Mouse (Mus musculus) forebrain, embryonic 15.5 days (tissue): ENCODE data around the gene Olfr1057. TPM values are rescaled to one million over a fixed set of nuclear protein-coding genes. Genes with fewer than 3 reads are reported as not detected.
"Not testable (repeated sequence)": the region's sequence is repeated elsewhere in the genome, so short reads cannot be mapped to it uniquely, and the experiment has no call there.

ENCODE experiments used
- ATAC-seq: fragments of 200-750 bp; cut with Nextera tagmentation; replicated peaks from 2 replicates; pipeline ENCODE4 v1.8.0; 2017; ENCODE audit warnings: mild to moderate bottlenecking, moderate TSS enrichment, moderate library complexity
- H3K27ac ChIP-seq: fragments of 300-500 bp; sonication (generic); replicated peaks from 2 replicates; pipeline ENCODE4 v1.5.1; 2015; ENCODE audit warnings: mild to moderate bottlenecking, inconsistent platforms
- H3K27me3 ChIP-seq: fragments of 300-500 bp; sonication (generic); 2 replicates; pipeline ENCODE4 v1.6.1; 2015; ENCODE audit warnings: inconsistent platforms
- H3K36me3 ChIP-seq: fragments of 300-500 bp; sonication (generic); 2 replicates; pipeline ENCODE4 v1.6.1; 2015; ENCODE audit warnings: mild to moderate bottlenecking, inconsistent platforms
- H3K4me1 ChIP-seq: fragments of 300-500 bp; sonication (generic); 2 replicates; pipeline ENCODE4 v1.6.1; 2015; ENCODE audit warnings: inconsistent platforms
- H3K4me2 ChIP-seq: fragments of 300-500 bp; sonication (generic); replicated peaks from 2 replicates; pipeline ENCODE4 v1.6.1; 2015; ENCODE audit warnings: mild to moderate bottlenecking, inconsistent platforms
- H3K4me3 ChIP-seq: fragments of 300-500 bp; sonication (generic); 2 replicates; pipeline ENCODE4 v1.5.1; 2015; ENCODE audit warnings: mild to moderate bottlenecking, inconsistent platforms
- H3K9ac ChIP-seq: fragments of 300-500 bp; sonication (generic); replicated peaks from 2 replicates; pipeline ENCODE4 v1.6.1; 2015; ENCODE audit warnings: mild to moderate bottlenecking, inconsistent platforms
- H3K9me3 ChIP-seq: fragments of 300-500 bp; sonication (generic); 2 replicates; pipeline ENCODE4 v1.6.1; 2016; ENCODE audit warnings: inconsistent platforms
- WGBS: fragments of 180-500 bp; shearing (Covaris S2); methylation state at CpG from one replicate; pipeline ENCODE4 v1.1.7; 2015; ENCODE audit warnings: mixed read lengths; 5-methylcytosine and 5-hydroxymethylcytosine counted together
- polyA plus RNA-seq: library from polyadenylated mRNA; unstranded; fragments of >200 nt; fragmentation: Nextera tagmentation; extraction: Ambion mirVana; gene quantifications from 2 replicates; pipeline ENCODE4 v1.2.1, GENCODE M21; 2015

The Olfr1057 gene
- not detected in 2 replicates for polyA plus RNA-seq

GRCm38 (mm10) chr2:86378293-86378692 lies at the start of gene Olfr1057:
TSS of gene Olfr1057 (minus strand) at chr2:86378393.
- H3K4me2 ChIP-seq = no peak within 1 kb of the TSS

GRCm38 (mm10) chr2:86426649-86427048 lies 48.5 kb upstream of the Olfr1057 start, which contains the start of gene Olfr1062:
TSS of gene Olfr1062 (minus strand) at chr2:86426749.
- not testable (repeated sequence) for ATAC-seq

More at GRCm38 (mm10) chr2:86378293-86378692, at the start of gene Olfr1057:
- H3K4me3 ChIP-seq = no peak within 1 kb of the TSS
- no peak for ATAC-seq
- no peaks in the 10 kb centered on the region for H3K27me3 ChIP-seq
- no peaks in the 10 kb centered on the region for H3K4me1 ChIP-seq
- no peak within 1 kb of the TSS for H3K27ac ChIP-seq
- H3K9ac ChIP-seq = no peak within 1 kb of the TSS
- no peaks in the 10 kb centered on the region for H3K36me3 ChIP-seq
- H3K9me3 ChIP-seq = no peaks in the 10 kb centered on the region

GRCm38 (mm10) chr2:86413950-86414349 lies 35.8 kb upstream of the Olfr1057 start, which contains the start of gene Olfr1061:
TSS of gene Olfr1061 (minus strand) at chr2:86414050.
- Histone ChIP-seq H3K9ac (no peak within 1 kb of the TSS), H3K36me3 (no peaks in the 10 kb centered on the region), H3K4me1 (no peaks in the 10 kb centered on the region), H3K27ac (no peak within 1 kb of the TSS), H3K4me3 (no peak within 1 kb of the TSS), H3K4me2 (no peak within 1 kb of the TSS), H3K27me3 (no peaks in the 10 kb centered on the region), H3K9me3 (no peaks in the 10 kb centered on the region)
- no peak for ATAC-seq
- WGBS = 89% methylated on average over 1 of the region's 1 CpGs

More at GRCm38 (mm10) chr2:86426649-86427048, 48.5 kb upstream of the Olfr1057 start, which contains the start of gene Olfr1062:
- H3K36me3 ChIP-seq, H3K27me3 ChIP-seq, H3K9me3 ChIP-seq, H3K4me1 ChIP-seq, H3K9ac ChIP-seq, H3K4me3 ChIP-seq, H3K27ac ChIP-seq, H3K4me2 ChIP-seq: not testable (repeated sequence)

- Histone ChIP-seq H3K4me2 (no peak overlapping the region), H3K9me3 (no peaks in the 10 kb centered on the region), H3K27ac (no peak overlapping the region), H3K9ac (no peak overlapping the region), H3K36me3 (no peaks in the 10 kb centered on the region), H3K4me3 (no peak overlapping the region), H3K4me1 (no peaks in the 10 kb centered on the region), H3K27me3 (no peaks in the 10 kb centered on the region)
- ATAC-seq = no peak
- 83% methylated on average over 2 of the region's 2 CpGs for whole genome bisulfite sequencing
These were observed 16.9 kb upstream of the Olfr1057 start for GRCm38 (mm10) chr2:86395114-86395513.

GRCm38 (mm10) chr2:86388461-86388860 lies 10.3 kb upstream of the Olfr1057 start, which contains the start of gene Olfr1058:
TSS of gene Olfr1058 (minus strand) at chr2:86388561.
- ATAC-seq, H3K36me3 ChIP-seq, H3K4me2 ChIP-seq, H3K27ac ChIP-seq, H3K4me3 ChIP-seq, H3K4me1 ChIP-seq, H3K9me3 ChIP-seq, H3K9ac ChIP-seq, H3K27me3 ChIP-seq: not testable (repeated sequence)

- H3K4me2 ChIP-seq, ATAC-seq, H3K4me1 ChIP-seq, H3K27me3 ChIP-seq, H3K4me3 ChIP-seq, H3K9me3 ChIP-seq, H3K27ac ChIP-seq, H3K36me3 ChIP-seq, H3K9ac ChIP-seq: not testable (repeated sequence)
- 71% methylated on average over 2 of the region's 6 CpGs for WGBS
These were observed 11.9 kb downstream of the Olfr1057 start for GRCm38 (mm10) chr2:86366342-86366741.

GRCm38 (mm10) chr2:86362369-86362768 lies 15.8 kb downstream of the Olfr1057 start, which contains the start of gene Olfr1056:
TSS of gene Olfr1056 (minus strand) at chr2:86362469.
- H3K4me1 ChIP-seq = no peaks in the 10 kb centered on the region
- H3K9ac ChIP-seq = no peak within 1 kb of the TSS
- H3K36me3 ChIP-seq = no peaks in the 10 kb centered on the region
- H3K4me3 ChIP-seq = no peak within 1 kb of the TSS
- H3K9me3 ChIP-seq = no peaks in the 10 kb centered on the region
- H3K4me2 ChIP-seq = no peak within 1 kb of the TSS
- no peak for ATAC-seq
- H3K27me3 ChIP-seq = no peaks in the 10 kb centered on the region
- no peak within 1 kb of the TSS for H3K27ac ChIP-seq

- not testable (repeated sequence) for H3K27me3 ChIP-seq, ATAC-seq, H3K36me3 ChIP-seq, H3K4me2 ChIP-seq, H3K4me1 ChIP-seq, H3K4me3 ChIP-seq, H3K9me3 ChIP-seq, H3K9ac ChIP-seq, H3K27ac ChIP-seq
- 73% methylated on average over 1 of the region's 1 CpGs for WGBS
These were observed 26.4 kb downstream of the Olfr1057 start for GRCm38 (mm10) chr2:86351751-86352150.

- Histone ChIP-seq H3K36me3 (no peaks in the 10 kb centered on the region), H3K4me3 (no peak within 1 kb of the TSS), H3K4me2 (no peak within 1 kb of the TSS), H3K4me1 (no peaks in the 10 kb centered on the region), H3K9ac (no peak within 1 kb of the TSS), H3K9me3 (no peaks in the 10 kb centered on the region), H3K27me3 (no peaks in the 10 kb centered on the region), H3K27ac (no peak within 1 kb of the TSS)
- no peak for ATAC-seq
- 93% methylated on average over 5 of the region's 5 CpGs for WGBS
These were observed 28.0 kb downstream of the Olfr1057 start, which contains the start of gene Olfr1055 for GRCm38 (mm10) chr2:86350184-86350583. TSS of gene Olfr1055 (minus strand) at chr2:86350284.

- Histone ChIP-seq H3K36me3 (no peaks in the 10 kb centered on the region), H3K4me1 (no peaks in the 10 kb centered on the region), H3K27ac (no peak within 1 kb of the TSS), H3K27me3 (no peaks in the 10 kb centered on the region), H3K9me3 (no peaks in the 10 kb centered on the region), H3K4me3 (no peak within 1 kb of the TSS), H3K9ac (no peak within 1 kb of the TSS), H3K4me2 (no peak within 1 kb of the TSS)
- no peak for ATAC-seq
- 90% methylated on average over 3 of the region's 3 CpGs for WGBS
These were observed 42.9 kb downstream of the Olfr1057 start, which contains the start of gene Olfr1054 for GRCm38 (mm10) chr2:86335333-86335732. TSS of gene Olfr1054 (minus strand) at chr2:86335433.

Other genes with a start within 250 kb of the Olfr1057 start
- not detected in 2 replicates for gene Olfr1039, start 242.5 kb downstream of the Olfr1057 start, polyA plus RNA-seq
- not detected in 2 replicates for gene Olfr1040, start 231.7 kb downstream of the Olfr1057 start, polyA plus RNA-seq
- not detected in 2 replicates for gene Olfr1042, start 216.6 kb downstream of the Olfr1057 start, polyA plus RNA-seq
- gene Olfr1043, start 210.9 kb downstream of the Olfr1057 start, polyA plus RNA-seq = not detected in 2 replicates
- not detected in 2 replicates for gene Olfr1044, start 200.6 kb downstream of the Olfr1057 start, polyA plus RNA-seq
- not detected in 2 replicates for gene Olfr52, start 192.7 kb downstream of the Olfr1057 start, polyA plus RNA-seq
- not detected in 2 replicates for gene Olfr1045, start 175.4 kb downstream of the Olfr1057 start, polyA plus RNA-seq
- gene Olfr1046, start 159.1 kb downstream of the Olfr1057 start, polyA plus RNA-seq = not detected in 2 replicates
- gene Olfr1047, start 147.0 kb downstream of the Olfr1057 start, polyA plus RNA-seq = not detected in 2 replicates
- not detected in 2 replicates for gene Olfr1048, start 138.1 kb downstream of the Olfr1057 start, polyA plus RNA-seq
- gene Olfr1049, start 120.1 kb downstream of the Olfr1057 start, polyA plus RNA-seq = not detected in 2 replicates
- not detected in 2 replicates for gene Olfr1051, start 99.3 kb downstream of the Olfr1057 start, polyA plus RNA-seq
- not detected in 2 replicates for gene Olfr1052, start 85.9 kb downstream of the Olfr1057 start, polyA plus RNA-seq
- not detected in 2 replicates for gene Olfr1053, start 63.1 kb downstream of the Olfr1057 start, polyA plus RNA-seq
- gene Olfr1054, start 43.0 kb downstream of the Olfr1057 start, polyA plus RNA-seq = not detected in 2 replicates
- not detected in 2 replicates for gene Olfr1055, start 28.1 kb downstream of the Olfr1057 start, polyA plus RNA-seq
- gene Olfr1056, start 15.9 kb downstream of the Olfr1057 start, polyA plus RNA-seq = not detected in 2 replicates
- gene Olfr1058, start 10.2 kb upstream of the Olfr1057 start, polyA plus RNA-seq = not detected in 2 replicates
- not detected in 2 replicates for gene Olfr1061, start 35.7 kb upstream of the Olfr1057 start, polyA plus RNA-seq
- gene Olfr1062, start 48.4 kb upstream of the Olfr1057 start, polyA plus RNA-seq = not detected in 2 replicates
- gene Olfr1065, start 72.2 kb upstream of the Olfr1057 start, polyA plus RNA-seq = not detected in 2 replicates
- gene Olfr1066, start 77.9 kb upstream of the Olfr1057 start, polyA plus RNA-seq = not detected in 2 replicates
- not detected in 2 replicates for gene Olfr228, start 109.0 kb upstream of the Olfr1057 start, polyA plus RNA-seq
- gene Olfr1076, start 130.1 kb upstream of the Olfr1057 start, polyA plus RNA-seq = not detected in 2 replicates
- gene Olfr1079, start 164.1 kb upstream of the Olfr1057 start, polyA plus RNA-seq = not detected in 2 replicates
- gene Olfr1080, start 179.8 kb upstream of the Olfr1057 start, polyA plus RNA-seq = not detected in 2 replicates
- gene Olfr1082, start 220.6 kb upstream of the Olfr1057 start, polyA plus RNA-seq = not detected in 2 replicates